Mouse (Mus musculus) adrenal gland, postnatal 14 days (tissue): ENCODE data around the gene Gm21915. TPM values are rescaled to one million over a fixed set of nuclear protein-coding genes. Genes with fewer than 3 reads are reported as not detected.

Source experiments
- DNase-seq: peaks from one replicate; pipeline ENCODE4 v3.0.0; 2021; ENCODE audit warnings: mixed read lengths
- total RNA-seq: library from RNA; stranded (reverse); gene quantifications from 2 replicates; pipeline ENCODE4 v1.2.3, GENCODE M21; 2021

Gm21915 gene
- total RNA-seq, 1 experiment from 2014 or later: not detected

- DNase-seq: no peak
Observed at GRCm38 (mm10) chr9:40717182-40717874, 46.9 kb downstream of the Gm21915 start.

DNA sequence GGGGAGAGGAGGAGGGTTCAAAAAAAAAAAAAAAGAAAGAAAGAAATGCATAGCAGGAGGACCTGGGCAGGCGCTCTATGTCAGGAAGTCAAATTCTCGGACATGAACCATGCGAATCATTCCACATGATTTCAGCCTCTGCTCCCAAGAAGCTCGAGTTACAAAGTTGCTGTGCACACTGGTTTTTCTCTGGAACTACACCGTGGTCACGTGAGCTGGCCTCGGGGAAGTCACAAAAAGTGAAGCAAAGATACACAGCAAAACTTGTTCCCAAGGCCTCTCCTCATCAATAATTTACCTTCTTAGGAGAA, 47.4 kb downstream of the Gm21915 start:
- no peak for DNase-seq

Other genes with a start within 250 kb of the Gm21915 start
- 452 and 489 TPM in 2 replicates for gene Gramd1b, start 139.2 kb upstream of the Gm21915 start, total RNA-seq
- gene Clmp, start 15.3 kb downstream of the Gm21915 start, total RNA-seq: 6.5 and 7.4 TPM in 2 replicates
- gene Hspa8, start 130.4 kb downstream of the Gm21915 start, total RNA-seq: 1,718 and 2,240 TPM in 2 replicates
- gene Bsx, start 203.5 kb downstream of the Gm21915 start, total RNA-seq: not detected in 2 replicates